Mouse (Mus musculus) CD4-positive, CD25-positive, alpha-beta regulatory T cell, adult 4 months (primary cell): ENCODE measurements around the gene Slc43a3. TPM values are rescaled to one million over a fixed set of nuclear protein-coding genes. Genes with fewer than 3 reads are reported as not detected.

Experiments
- ATAC-seq: one replicate; pipeline ENCODE4 v1.8.0; 2017
- polyA plus RNA-seq, 2 experiments: library from polyadenylated mRNA; unstranded; fragments of 100-300 nt; shearing (Covaris generic); gene quantifications; one replicate each; pipeline ENCODE4 v1.2.1; 2017

The Slc43a3 gene
- polyA plus RNA-seq, 2 experiments from 2014 or later: 7.0 to 10.7 TPM

- ATAC-seq: peak; percentile 52
Measured at GRCm38 (mm10) chr2:84938249-84938946, 2.0 kb downstream of the Slc43a3 start.

GRCm38 (mm10) chr2:84939306-84939705 lies 2.9 kb downstream of the Slc43a3 start:
- no peak for ATAC-seq

DNA sequence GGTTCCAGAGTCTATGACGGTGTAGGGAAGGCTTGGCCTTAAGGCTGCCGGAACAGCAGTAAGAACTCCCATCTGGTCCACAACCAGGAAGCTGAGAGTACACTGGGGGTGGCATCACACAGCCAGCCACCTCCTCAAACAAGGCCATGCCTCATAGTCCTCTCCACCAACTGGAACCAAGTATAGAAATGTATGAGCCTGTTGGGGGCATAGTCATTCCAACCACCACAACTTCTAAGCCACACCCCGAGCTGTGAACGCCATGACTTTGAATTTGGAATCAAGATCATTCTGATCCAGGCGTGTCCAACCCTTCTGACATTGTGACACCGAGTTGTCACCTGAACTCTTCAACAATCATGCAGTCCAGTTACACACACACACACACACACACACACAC lies 3.3 kb downstream of the Slc43a3 start:
- ATAC-seq: no peak

DNA sequence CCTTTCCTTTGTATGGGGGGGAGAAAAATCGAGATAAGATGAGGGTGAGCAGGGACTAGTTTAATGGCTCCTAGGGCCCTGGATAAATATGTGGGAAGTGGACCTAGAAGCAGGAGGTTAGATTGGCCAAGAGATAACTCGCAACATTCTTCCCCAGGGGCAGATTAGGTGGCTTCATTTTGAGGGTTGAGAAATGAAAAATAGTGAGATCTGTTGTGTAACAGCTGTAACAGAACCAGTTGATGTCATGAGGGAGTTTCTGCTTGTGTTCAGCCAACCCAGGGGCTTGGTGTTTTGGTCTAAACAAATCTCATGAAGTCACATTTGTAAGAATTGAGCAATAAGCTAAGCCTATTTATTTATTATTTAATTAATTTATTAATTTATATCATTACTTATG lies 5.0 kb downstream of the Slc43a3 start:
- ATAC-seq: no peak

- no peak for ATAC-seq
Measured at GRCm38 (mm10) chr2:84941795-84942194, 5.4 kb downstream of the Slc43a3 start.

- no peak for ATAC-seq
Measured at GRCm38 (mm10) chr2:84947154-84947771, 10.9 kb downstream of the Slc43a3 start.

DNA sequence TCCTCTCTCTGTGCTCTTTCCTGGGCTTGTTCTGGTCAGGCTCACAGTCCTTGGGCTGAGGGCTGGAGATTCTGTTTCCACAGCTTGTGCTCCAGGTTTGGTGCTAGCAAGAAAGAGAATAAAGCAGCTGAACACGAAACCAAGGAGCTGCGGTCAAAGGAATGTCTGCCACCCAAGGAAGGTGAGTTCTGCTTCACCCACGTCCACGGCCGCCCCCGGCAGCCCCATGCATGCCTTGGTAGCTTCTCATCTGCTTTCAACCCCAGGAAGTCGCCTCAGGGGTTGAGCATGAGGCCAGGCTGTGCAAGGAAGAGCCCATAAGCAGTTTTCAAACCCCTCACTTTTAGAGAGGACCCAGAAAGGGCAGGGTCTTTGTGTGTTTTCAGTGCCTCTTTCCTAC lies 11.9 kb downstream of the Slc43a3 start:
- no peak for ATAC-seq

GRCm38 (mm10) chr2:84948721-84949120 lies 12.3 kb downstream of the Slc43a3 start:
- ATAC-seq: no peak

DNA sequence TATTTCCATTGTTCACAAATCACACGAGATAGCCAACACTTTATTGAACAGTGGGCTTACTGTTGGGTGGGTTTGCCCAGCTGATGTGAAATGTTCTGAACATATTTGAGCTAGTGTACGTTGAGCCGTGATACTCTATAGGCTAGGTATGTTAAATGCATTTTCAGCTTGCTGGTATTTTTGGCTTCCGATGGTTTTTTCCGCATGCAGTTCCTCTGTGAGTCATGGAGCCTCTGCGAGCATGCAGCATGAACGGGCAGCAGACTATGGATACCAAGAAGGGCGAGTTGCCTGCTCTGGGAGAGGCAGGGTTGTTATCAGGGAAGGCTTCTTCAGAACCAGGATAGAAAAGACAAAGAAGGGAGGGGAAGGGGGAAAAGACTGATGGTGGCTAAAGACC lies 14.6 kb downstream of the Slc43a3 start:
- no peak for ATAC-seq

DNA sequence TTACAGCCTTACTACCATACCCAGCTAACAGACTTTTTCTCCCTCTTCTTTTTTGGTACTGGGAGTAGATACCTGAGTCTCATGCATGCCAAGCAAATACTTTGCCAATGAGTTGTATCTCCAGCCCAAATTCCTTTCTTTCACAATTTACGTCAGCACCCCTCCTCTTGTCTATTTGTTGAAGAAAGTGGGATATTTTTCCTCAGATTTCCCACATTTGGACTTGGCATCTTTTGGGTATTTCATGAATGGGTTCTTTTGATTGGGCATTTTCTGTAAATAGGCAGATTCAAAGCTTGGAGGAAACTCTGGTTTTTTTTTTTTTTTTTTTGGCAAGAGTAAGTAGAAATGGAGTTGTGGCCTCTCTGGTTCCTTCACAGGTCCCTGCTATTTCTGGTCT lies 15.9 kb downstream of the Slc43a3 start:
- ATAC-seq: no peak

DNA sequence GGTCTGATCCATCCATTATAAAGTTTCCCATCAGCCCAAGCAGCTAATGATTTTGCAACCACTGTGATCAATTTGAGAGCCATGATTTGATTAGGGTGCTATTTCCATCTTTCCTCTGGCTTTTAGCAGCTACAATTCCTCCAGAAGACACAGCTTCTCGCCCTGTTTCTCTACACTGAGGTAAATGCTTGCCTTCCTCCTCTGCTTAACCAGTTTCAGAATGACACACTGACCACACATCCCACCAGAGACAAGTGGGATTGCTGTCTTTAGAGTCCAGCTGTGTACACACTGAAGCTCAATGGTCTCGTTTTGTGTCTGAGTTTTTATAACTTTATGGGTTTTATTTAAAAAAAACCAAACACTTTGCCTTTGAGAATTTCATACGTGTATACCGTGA lies 16.3 kb downstream of the Slc43a3 start:
- ATAC-seq: no peak

DNA sequence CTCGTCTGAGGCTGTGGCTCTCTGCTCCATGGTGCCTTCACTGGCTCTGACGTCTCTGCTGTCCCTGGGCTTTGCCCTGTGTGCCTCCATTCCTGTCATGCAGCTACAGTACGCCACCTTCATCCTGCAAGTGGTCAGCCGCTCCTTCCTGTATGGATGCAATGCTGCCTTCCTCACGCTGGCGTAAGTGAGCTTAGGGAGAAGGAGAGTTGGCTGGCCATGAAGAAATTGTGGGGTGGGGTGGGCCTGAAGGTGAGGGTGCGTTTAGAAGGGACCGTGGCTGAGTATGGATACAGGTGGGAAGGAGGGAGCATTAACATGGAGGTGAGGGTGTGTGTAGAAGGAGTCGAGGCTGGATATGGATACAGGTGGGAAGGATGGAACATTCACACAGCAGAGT lies 19.1 kb downstream of the Slc43a3 start:
- ATAC-seq: no peak

DNA sequence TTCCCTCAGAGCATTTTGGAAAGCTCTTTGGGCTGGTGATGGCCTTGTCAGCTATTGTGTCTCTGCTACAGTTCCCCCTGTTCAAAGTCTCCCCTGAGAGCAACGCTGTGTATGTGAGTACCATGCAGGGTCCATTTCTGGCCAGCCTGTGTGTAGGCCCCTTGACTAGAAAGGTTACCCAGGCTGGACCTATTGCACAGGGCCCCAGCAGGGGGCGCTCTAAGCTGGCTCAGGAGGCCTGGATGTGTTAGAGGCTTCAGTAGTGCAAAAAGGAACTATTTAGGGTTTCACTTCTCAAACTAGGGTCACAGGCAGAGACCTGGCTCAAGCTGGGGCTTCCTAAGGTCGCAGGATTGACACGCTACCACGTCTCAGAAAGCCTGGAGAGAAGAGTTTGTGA lies 19.9 kb downstream of the Slc43a3 start:
- peak; percentile 62 for ATAC-seq

GRCm38 (mm10) chr2:84958588-84959264 lies 22.3 kb downstream of the Slc43a3 start:
- ATAC-seq: no peak

GRCm38 (mm10) chr2:84961300-84961699 lies 24.9 kb downstream of the Slc43a3 start:
- no peak for ATAC-seq

GRCm38 (mm10) chr2:84961901-84962300 lies 25.5 kb downstream of the Slc43a3 start:
- ATAC-seq: no peak

DNA sequence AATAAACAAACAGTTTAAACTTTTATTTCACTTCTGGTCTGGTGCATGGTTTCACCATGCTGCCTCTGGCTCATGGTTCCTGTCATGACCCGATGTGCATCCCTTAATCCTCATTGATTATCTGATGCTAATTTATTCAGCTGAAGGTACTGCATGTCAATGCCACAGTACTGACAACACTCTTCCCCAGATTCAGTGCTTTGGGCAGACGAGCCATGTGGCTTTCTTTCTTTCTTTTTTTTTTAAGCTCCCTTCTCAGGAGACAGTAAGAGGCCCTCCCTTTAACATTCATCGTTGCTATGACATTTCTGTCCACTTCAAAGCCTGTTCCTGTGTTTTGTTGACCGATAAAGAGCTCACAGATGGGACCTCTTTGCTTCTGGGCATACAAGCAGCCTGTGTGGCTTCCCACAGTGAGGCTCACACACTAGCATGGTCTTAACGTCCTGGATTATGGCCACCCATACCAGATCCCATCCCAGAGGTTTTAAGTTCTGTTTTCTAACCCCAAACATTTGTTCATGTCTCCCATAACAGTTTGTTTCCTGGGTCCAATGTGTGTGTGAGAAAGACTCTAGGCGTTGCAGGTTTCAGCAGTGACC lies 26.6 kb downstream of the Slc43a3 start:
- no peak for ATAC-seq

GRCm38 (mm10) chr2:84964111-84964801 lies 27.9 kb downstream of the Slc43a3 start:
- ATAC-seq: peak; percentile 56

DNA sequence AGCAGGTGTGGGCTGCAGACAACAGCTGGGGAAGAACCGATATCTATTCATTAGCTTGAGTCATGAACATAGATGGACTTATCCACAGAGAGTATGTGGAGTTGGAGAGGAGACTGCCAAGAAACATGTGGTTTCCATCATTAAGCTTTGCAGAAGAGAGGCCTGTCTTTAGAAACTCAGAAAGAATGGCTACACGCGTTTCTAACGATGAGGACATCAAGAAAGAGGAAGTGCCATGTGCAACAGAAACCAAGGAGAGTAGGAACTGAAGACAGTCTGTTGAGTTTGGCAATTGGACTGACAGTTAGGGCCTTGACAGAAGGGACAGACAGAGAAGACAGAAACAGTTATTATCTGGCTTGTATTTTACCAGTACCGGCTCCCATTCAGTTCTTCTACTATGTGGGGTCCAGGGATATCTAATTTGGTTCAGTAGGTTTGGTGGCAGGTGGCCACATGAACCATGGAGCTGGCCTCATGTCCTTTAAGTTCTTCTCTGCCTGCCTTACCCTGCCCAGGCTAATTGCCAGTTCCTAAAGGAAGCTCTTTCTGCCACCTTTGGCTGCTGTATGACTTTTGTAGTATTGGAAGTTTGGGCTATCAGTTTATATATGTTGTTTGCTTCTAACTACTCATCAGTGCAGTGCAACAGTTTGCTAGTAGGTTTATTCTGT lies 31.1 kb downstream of the Slc43a3 start:
- ATAC-seq: no peak

GRCm38 (mm10) chr2:84975580-84975979 lies 39.2 kb downstream of the Slc43a3 start:
- no peak for ATAC-seq

DNA sequence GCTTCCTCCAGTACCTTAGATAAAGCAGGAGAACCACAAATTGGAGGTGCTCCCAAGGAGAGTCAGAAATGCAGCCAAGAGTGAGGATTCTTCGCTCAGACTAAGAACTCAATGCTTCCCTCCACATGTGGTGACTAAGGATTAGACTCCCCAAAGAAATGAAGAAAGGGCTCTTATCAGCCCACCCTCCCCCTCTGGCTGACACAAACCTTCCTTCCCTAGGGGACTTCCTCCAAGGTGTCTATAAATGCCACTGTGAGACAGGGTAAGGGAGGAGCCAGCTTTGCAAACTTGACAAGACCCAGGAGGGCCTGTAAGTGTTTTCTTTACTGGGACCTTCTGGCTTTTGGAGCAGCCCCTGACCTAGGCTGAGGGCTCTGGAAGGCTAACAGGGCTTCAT lies 43.8 kb downstream of the Slc43a3 start, which contains the start of gene Prg2:
Prg2 (plus strand) TSS at position 274 of the 400 bp plus-strand sequence.
- ATAC-seq: no peak

DNA sequence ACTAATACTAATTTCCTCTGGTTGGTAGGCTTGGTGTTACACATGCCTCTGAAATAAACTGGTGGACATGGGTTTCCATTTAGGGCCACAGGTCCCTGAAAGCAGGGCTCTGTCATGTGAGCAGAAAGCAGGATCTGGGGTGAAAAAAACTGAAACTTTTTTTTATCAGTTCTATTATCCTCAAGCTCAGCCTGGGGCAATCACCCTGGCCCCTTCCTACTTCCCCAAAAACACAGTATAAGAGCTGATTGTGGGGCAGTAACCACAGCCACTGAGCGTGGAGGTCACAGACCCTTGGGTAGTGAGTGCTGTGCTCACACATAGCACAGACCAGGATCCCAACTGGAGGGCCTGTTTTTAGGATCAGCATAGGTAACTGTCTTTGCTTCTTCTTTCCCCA lies 51.6 kb downstream of the Slc43a3 start, which contains the start of gene Prg3:
Prg3 (plus strand) TSS at position 286 of the 400 bp plus-strand sequence.
- ATAC-seq: no peak
